Mouse (Mus musculus) embryo, embryonic 11 days (tissue): ENCODE results near the gene Rftn1.

Source experiments
- DNase-seq: peaks from one replicate; pipeline ENCODE4 v3.0.0-alpha.2; 2015

Gene Rftn1

GRCm38 (mm10) chr17:50170935-50171545, 19.4 kb downstream of the Rftn1 start:
- no peak for DNase-seq

DNA sequence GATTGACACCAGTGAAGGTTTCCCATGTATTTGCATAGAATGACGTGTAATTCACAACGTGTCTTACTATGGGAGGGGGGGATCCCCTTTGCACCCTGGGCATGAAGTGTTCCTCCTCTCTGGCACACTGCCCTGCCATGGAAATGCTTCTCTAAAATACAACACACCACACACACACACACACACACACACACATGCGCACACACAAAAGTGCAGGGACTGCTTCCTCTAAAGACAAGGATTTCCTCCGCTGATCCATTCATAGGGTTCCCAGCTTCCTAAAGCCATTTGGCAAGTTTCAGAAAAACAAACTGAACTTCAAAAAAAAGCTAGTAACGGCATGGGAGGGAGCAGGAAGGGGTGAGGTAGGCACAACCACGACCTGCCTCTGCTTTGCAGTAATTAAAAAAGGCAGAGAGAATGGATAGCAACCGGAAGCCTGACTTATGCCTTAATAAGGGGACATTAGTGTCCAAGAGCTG, 20.5 kb downstream of the Rftn1 start:
- DNase-seq, result no peak

- no peak for DNase-seq
These were observed 29.3 kb downstream of the Rftn1 start for GRCm38 (mm10) chr17:50160904-50161805.

DNA sequence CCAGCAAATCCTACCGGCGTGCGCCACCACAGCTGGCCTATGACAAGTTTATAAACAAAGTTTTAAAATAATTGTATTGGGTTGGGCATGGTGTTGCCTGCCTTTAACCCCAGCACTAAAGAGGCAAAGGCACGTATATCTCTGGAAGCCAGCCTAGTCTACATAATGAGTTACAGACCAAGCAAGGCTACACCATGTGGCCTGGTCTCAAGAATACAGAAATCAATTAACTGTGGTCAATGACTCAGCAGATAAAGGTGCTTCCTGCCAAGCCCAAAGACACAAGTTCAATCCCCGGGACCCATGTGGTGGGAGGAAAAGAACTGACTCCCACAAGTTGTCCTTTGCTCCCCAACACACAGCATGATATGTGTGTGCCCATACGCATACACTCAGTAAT, 30.1 kb downstream of the Rftn1 start:
- DNase-seq, result no peak

- DNase-seq, result no peak
These were observed 30.7 kb downstream of the Rftn1 start for GRCm38 (mm10) chr17:50159816-50160215.

- no peak for DNase-seq
These were observed 31.9 kb downstream of the Rftn1 start for GRCm38 (mm10) chr17:50158565-50158964.

- no peak for DNase-seq
These were observed 33.0 kb downstream of the Rftn1 start for GRCm38 (mm10) chr17:50157190-50158150.

- no peak for DNase-seq
These were observed 38.4 kb downstream of the Rftn1 start for GRCm38 (mm10) chr17:50152085-50152484.

DNA sequence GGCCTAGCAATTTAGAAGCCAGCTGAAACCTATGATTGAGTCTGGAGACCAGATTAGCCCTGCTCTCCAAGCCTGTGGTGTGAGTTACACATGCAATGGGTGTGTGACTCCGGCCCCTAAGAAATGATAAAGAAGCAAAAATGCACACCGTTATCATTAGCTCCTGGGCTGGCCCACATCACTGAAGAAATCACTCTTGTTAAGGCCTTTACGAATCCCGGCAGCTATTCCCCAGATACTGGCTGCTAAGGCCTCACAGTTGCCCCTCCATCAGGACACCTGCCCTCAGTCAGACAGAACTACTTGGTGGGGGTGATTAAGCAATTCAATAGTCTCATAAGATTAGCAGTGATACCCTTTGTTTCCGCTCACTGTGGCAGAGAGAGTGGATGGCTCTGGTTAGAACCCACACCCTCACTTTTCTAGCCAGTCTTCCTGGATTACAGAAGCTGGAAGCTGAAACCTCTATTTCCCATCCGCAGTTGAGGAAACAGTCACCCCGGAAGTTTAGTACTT, 39.2 kb downstream of the Rftn1 start:
- no peak for DNase-seq

DNA sequence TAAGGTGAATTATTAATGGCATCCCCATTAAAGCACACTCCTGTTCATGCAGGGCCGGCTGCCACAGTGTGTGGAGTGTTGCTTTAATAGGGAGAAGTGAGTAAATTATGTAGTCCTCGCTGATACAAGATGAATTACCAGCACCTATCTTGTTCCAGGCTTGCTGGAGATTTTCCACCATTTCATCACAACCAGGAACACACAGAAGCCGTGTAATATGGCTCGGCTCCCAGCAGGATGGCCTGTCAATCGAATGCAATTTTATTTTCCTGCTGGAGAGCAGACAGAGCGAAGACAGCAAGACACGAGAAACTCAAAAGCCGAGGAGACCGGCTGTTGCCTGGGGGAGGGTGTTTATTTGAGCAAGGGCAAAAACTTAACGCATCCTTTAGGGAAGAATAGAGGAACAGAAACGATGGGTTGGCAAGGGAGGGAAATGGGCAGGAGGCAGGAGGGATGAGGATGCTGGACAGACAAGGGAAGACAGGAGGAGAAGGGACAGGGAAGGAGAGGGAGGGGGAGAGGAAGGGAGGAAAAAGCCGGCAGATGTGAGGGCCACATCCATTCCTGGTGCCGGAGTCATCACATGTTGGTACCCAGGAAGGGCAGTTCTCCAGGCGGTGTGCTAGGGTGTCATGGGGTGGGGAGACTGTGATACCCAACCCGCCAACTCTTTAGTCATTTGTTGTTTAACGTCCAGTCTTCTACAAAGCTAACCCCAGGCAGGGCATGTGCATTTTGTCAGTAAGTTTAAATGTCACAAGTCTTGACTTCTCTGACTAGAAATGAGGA, 39.9 kb downstream of the Rftn1 start:
- DNase-seq, result no peak

DNA sequence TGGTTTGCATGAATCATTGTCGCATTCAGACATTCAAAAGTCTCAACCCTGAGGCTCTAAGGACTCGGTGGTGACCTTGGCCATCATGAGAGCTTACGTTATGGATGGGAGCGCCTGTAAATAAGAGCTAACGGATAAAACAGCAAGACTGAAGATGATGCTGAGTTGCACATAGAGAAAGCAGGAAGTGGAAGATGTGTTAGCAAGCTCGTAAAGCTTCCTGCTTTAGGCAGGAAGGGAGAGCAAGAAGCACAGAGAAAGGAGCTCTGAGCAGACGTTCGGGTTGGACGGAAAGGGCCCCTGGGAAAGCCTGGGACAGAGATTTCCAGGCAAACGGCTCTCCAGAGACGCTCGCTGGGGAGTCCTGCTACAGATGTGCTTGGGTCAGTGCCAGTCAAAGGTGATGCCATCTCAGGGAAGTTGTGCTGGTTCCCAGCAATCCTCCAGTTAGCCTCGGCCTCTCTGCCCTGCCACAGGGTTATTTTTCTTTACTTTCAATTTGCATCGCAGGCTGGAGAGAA, 40.7 kb downstream of the Rftn1 start:
- DNase-seq, result no peak

GRCm38 (mm10) chr17:50147831-50148587, 42.5 kb downstream of the Rftn1 start:
- DNase-seq, result no peak

DNA sequence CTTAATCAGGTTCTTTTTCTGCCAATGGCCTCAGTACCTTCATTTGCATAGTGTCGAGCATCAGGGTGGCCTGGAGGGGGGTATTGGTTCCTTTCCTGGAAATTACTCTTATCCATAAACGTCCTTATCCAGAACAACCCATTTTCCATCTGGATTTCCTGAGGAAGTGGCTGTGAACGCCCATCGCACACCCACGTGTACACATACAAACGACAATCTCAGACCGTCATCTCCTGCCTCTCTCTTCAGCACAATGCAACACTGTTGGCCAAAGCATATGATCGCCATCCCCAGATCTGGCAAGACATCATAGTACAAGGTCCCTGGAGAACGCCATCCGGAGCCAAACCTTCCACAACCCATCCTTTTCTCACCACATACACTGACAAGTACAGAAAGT, 47.1 kb downstream of the Rftn1 start:
- no peak for DNase-seq

- DNase-seq, result no peak
These were observed 47.9 kb downstream of the Rftn1 start for GRCm38 (mm10) chr17:50142553-50142952.

DNA sequence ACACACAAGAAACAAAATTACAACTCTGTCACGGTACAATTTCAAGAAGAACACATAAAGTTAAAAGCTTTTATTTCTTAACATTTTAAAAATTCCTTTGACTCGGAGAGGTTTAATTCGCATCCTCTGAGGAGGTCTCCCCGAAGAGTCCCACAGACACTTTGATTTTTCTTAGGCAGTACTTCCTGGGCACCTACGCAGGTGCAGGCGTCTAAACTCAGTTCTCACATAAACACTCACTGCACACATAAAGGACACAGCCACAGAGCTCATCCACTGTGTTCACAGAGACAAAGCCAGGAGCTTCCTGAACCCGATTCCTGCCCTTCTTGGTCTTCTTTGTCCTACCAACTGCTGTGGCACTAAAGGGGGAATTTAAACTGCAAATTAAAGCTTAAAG, 48.3 kb downstream of the Rftn1 start:
- no peak for DNase-seq

DNA sequence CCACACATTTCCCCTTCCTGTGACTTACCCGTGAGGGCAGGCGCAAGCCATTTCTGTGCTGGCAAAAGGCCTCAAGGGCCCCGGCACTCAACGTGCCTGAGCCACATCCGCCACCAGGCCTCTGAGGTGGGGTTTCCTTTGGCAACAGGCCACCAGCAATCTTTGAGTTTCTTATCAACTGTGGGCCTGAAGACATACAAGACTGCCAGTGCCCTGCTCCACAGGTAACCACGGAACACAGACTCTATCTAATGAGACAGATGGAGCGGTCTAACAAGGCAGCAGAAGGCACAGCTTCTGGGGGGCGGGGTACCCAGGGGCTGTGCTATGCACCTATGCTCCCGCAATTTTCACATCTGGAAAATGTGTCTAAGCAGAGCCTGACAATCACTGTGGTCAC, 54.4 kb downstream of the Rftn1 start:
- DNase-seq, result no peak

- no peak for DNase-seq
These were observed 55.0 kb downstream of the Rftn1 start for GRCm38 (mm10) chr17:50135466-50135865.

GRCm38 (mm10) chr17:50131698-50132097, 58.8 kb downstream of the Rftn1 start:
- no peak for DNase-seq

- DNase-seq, result no peak
These were observed 60.1 kb downstream of the Rftn1 start for GRCm38 (mm10) chr17:50130421-50130820.

GRCm38 (mm10) chr17:50128392-50128791, 62.1 kb downstream of the Rftn1 start:
- DNase-seq, result no peak
